Mouse (Mus musculus) left cerebral cortex, postnatal 14 days (tissue): ENCODE results near the gene Slfn5. TPM values are rescaled to one million over a fixed set of nuclear protein-coding genes. Genes with fewer than 3 reads are reported as not detected.
"Not testable (repeated sequence)": the region's sequence is repeated elsewhere in the genome, so short reads cannot be mapped to it uniquely, and the experiment has no call there.

Experiments
- DNase-seq, 2 experiments: peaks; one replicate each; pipeline ENCODE4 v3.0.0; 2021 to 2022; ENCODE audit warnings: low spot score in 2 of 2, mixed read lengths in 1 of 2
- intact Hi-C: fragments of 180-260 bp; cut with DNase I; formaldehyde crosslinking; loops from one replicate; pipeline ENCODE4 v1.15.1; 2025
- microRNA-seq, 2 experiments: library from miRNA; unstranded; fragments of <30 nt; microRNA quantifications; one replicate each; pipeline ENCODE4 v1.2.0; 2022
- total RNA-seq, 2 experiments: library from RNA; stranded (reverse); gene quantifications; 2 replicates each; pipeline ENCODE4 v1.2.3; 2021

Gene Slfn5
- total RNA-seq, 2 experiments from 2014 or later = 4.0 to 5.0 TPM

GRCm38 (mm10) chr11:82990612-82991385 is 39.6 kb downstream of the Slfn5 start:
- intact Hi-C loops, DNase-seq: not testable (repeated sequence)

GRCm38 (mm10) chr11:82991469-82992166 is 40.5 kb downstream of the Slfn5 start, which contains the start of gene Slfn9:
Slfn9 (minus strand) TSS chr11:82991830.
- intact Hi-C loops = no loop called here
- peak; percentile 4 to 24 for DNase-seq

GRCm38 (mm10) chr11:83013356-83013755 is 62.2 kb downstream of the Slfn5 start:
- intact Hi-C loops = no loop called here
- DNase-seq = no peak

Small RNA genes lying within 50 kb of the gene (microRNA-seq; reads per million reads assigned to microRNA genes)
- 0 reads per million in 2 experiments for gene Mir7679

Other genes with a start within 250 kb of the Slfn5 start
- gene Cct6b, start 187.0 kb upstream of the Slfn5 start, total RNA-seq = under 1 TPM in 1 of 2 experiments, not detected in 1; 0.17 TPM
- gene Zfp830, start 187.0 kb upstream of the Slfn5 start, total RNA-seq = 10 to 100 TPM; 15.4 to 16.1 TPM
- 10 to 100 TPM; 27.3 to 30.2 TPM for gene Lig3, start 170.2 kb upstream of the Slfn5 start, total RNA-seq
- gene Rffl, start 80.1 kb upstream of the Slfn5 start, total RNA-seq = 1 to 10 TPM; 5.1 to 6.4 TPM
- 10 to 100 TPM; 11.9 to 14.5 TPM for gene Rad51d, start 60.7 kb upstream of the Slfn5 start, total RNA-seq
- gene Fndc8, start 59.2 kb upstream of the Slfn5 start, total RNA-seq = not detected
- 10 to 100 TPM; 31.2 to 35.6 TPM for gene Nle1, start 42.9 kb upstream of the Slfn5 start, total RNA-seq
- gene Unc45b, start 40.8 kb upstream of the Slfn5 start, total RNA-seq = 1 to 10 TPM; 2.9 to 4.3 TPM
- under 1 TPM; 0.42 to 0.63 TPM for gene Slfn9, start 40.5 kb downstream of the Slfn5 start, total RNA-seq
- under 1 TPM; 0.36 to 0.62 TPM for gene Slfn8, start 69.5 kb downstream of the Slfn5 start, total RNA-seq
- 1 to 10 TPM in 1 of 2 experiments, under 1 TPM in 1; 0.78 to 1.3 TPM for gene Slfn2, start 113.8 kb downstream of the Slfn5 start, total RNA-seq
- gene Slfn1, start 165.5 kb downstream of the Slfn5 start, total RNA-seq = not detected
- gene Slfn4, start 223.8 kb downstream of the Slfn5 start, total RNA-seq = not detected
- gene Slfn3, start 240.0 kb downstream of the Slfn5 start, total RNA-seq = under 1 TPM; 0.23 to 0.31 TPM